Mouse (Mus musculus): Measurements from ENCODE around the gene Gltpd2. TPM values are rescaled to one million over a fixed set of nuclear protein-coding genes. Genes with fewer than 3 reads are reported as not detected.

Gene Gltpd2
- polyA plus RNA-seq, 1 experiment from 2014 or later = 0.27 TPM

DNA sequence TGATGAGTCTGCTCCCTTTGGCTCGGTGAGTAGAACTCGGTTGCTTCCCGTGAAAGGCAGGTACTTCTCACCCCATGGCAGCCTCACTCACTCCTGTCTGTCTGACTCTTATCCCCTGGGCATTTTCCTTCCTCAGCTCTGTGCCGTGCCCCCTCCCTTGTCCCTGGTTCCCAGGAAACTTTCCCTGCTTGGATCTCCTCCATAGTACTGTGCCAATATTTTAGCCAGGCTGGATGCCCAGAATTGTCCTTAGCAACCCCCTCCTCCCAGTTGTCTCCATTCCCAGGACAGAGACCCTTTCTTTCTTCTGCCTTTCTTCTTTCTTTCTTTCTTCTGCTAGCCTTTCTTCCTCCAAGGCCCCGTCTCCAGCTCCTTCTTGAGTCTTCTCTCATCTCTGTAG is 22.4 kb downstream of the Gltpd2 start:
- H3K4me3 ChIP-seq (ENCODE audit: low read depth, low read length) = no peak overlapping the region
- 0 out of 2 replicates have a peak overlapping the region, but pooled peaks have one; percentile 70 for H3K4me2 ChIP-seq (ENCODE audit: low read depth, low read length)
- H3K27me3 ChIP-seq (ENCODE audit: control insufficient read depth, insufficient read depth, low read length) = peaks cover 6% of the 10 kb centered on the region; the same call in 1 of the 2 replicates
- H3K9me3 ChIP-seq (ENCODE audit: control insufficient read depth, low read length) = no peaks in the 10 kb centered on the region
- H3K9ac ChIP-seq (replicated peaks; ENCODE audit: low read depth, low read length) = no peak overlapping the region
- H3K4me1 ChIP-seq (ENCODE audit: control insufficient read depth, insufficient read depth, low read length) = no peaks in the 10 kb centered on the region
- H3K27ac ChIP-seq (ENCODE audit: low read depth, low read length) = no peak overlapping the region
- ATAC-seq (ENCODE audit: low read depth) = no peak
- H3K36me3 ChIP-seq (ENCODE audit: control insufficient read depth, insufficient read depth, low read length) = no peaks in the 10 kb centered on the region
- 67% methylated on average over 5 of the region's 5 CpGs for WGBS

DNA sequence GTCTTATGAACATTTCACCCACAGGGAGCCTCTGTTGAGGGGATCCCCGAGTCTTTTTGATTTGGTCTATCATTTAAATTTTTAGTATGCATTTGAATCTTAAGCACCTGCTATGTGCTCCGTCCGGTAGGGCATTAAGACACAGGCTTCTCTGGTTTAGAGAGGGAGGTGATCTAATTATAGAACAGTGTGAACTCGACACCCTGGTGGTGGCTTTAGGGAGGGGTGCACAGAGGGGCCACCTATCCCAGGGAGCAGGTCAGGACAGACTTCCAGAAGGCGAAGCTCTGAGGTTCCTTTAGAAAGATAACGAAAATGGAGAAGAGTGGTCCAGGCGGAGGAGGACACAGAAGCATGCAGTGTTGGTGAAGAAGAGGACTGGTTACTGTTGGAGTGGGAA is 25.5 kb downstream of the Gltpd2 start:
- Histone ChIP-seq H3K27me3 (ENCODE audit: control insufficient read depth, insufficient read depth, low read length) (peaks cover 6% of the 10 kb centered on the region; the same call in 1 of the 2 replicates), H3K9ac (replicated peaks; ENCODE audit: low read depth, low read length) (no peak overlapping the region), H3K4me3 (ENCODE audit: low read depth, low read length) (no peak overlapping the region), H3K4me1 (ENCODE audit: control insufficient read depth, insufficient read depth, low read length) (no peaks in the 10 kb centered on the region), H3K4me2 (ENCODE audit: low read depth, low read length) (no peak overlapping the region), H3K36me3 (ENCODE audit: control insufficient read depth, insufficient read depth, low read length) (no peaks in the 10 kb centered on the region), H3K27ac (ENCODE audit: low read depth, low read length) (no peak overlapping the region), H3K9me3 (ENCODE audit: control insufficient read depth, low read length) (no peaks in the 10 kb centered on the region)
- whole genome bisulfite sequencing = 81% methylated on average over 7 of the region's 7 CpGs
- no peak for ATAC-seq (ENCODE audit: low read depth)

- no peaks in the 10 kb centered on the region for H3K36me3 ChIP-seq (ENCODE audit: control insufficient read depth, insufficient read depth, low read length)
- no peaks in the 10 kb centered on the region for H3K4me1 ChIP-seq (ENCODE audit: control insufficient read depth, insufficient read depth, low read length)
- no peak for ATAC-seq (ENCODE audit: low read depth)
- no peak overlapping the region for H3K27ac ChIP-seq (ENCODE audit: low read depth, low read length)
- H3K27me3 ChIP-seq (ENCODE audit: control insufficient read depth, insufficient read depth, low read length) = no peaks in the 10 kb centered on the region
- 90% methylated on average over 8 of the region's 8 CpGs for WGBS
- H3K4me2 ChIP-seq (ENCODE audit: low read depth, low read length) = no peak overlapping the region
- H3K9ac ChIP-seq (replicated peaks; ENCODE audit: low read depth, low read length) = no peak overlapping the region
- no peak overlapping the region for H3K4me3 ChIP-seq (ENCODE audit: low read depth, low read length)
- no peaks in the 10 kb centered on the region for H3K9me3 ChIP-seq (ENCODE audit: control insufficient read depth, low read length)
These were observed 32.5 kb downstream of the Gltpd2 start for GRCm38 (mm10) chr11:70551526-70551925.

- Histone ChIP-seq H3K9ac (replicated peaks; ENCODE audit: low read depth, low read length) (no peak overlapping the region), H3K4me3 (ENCODE audit: low read depth, low read length) (no peak overlapping the region), H3K27ac (ENCODE audit: low read depth, low read length) (no peak overlapping the region), H3K4me1 (ENCODE audit: control insufficient read depth, insufficient read depth, low read length) (no peaks in the 10 kb centered on the region), H3K4me2 (ENCODE audit: low read depth, low read length) (no peak overlapping the region), H3K27me3 (ENCODE audit: control insufficient read depth, insufficient read depth, low read length) (no peaks in the 10 kb centered on the region), H3K36me3 (ENCODE audit: control insufficient read depth, insufficient read depth, low read length) (no peaks in the 10 kb centered on the region), H3K9me3 (ENCODE audit: control insufficient read depth, low read length) (no peaks in the 10 kb centered on the region)
- WGBS = 17% methylated on average over 7 of the region's 7 CpGs
- ATAC-seq (ENCODE audit: low read depth) = no peak
These were observed 34.9 kb downstream of the Gltpd2 start for GRCm38 (mm10) chr11:70553940-70554339.

GRCm38 (mm10) chr11:70557545-70557944 is 38.5 kb downstream of the Gltpd2 start:
- WGBS = 84% methylated on average over 9 of the region's 9 CpGs
- H3K27ac ChIP-seq (ENCODE audit: low read depth, low read length) = no peak overlapping the region
- no peaks in the 10 kb centered on the region for H3K27me3 ChIP-seq (ENCODE audit: control insufficient read depth, insufficient read depth, low read length)
- no peak overlapping the region for H3K4me3 ChIP-seq (ENCODE audit: low read depth, low read length)
- no peak overlapping the region for H3K9ac ChIP-seq (replicated peaks; ENCODE audit: low read depth, low read length)
- no peaks in the 10 kb centered on the region for H3K36me3 ChIP-seq (ENCODE audit: control insufficient read depth, insufficient read depth, low read length)
- no peak for ATAC-seq (ENCODE audit: low read depth)
- no peaks in the 10 kb centered on the region for H3K9me3 ChIP-seq (ENCODE audit: control insufficient read depth, low read length)
- peaks cover 6% of the 10 kb centered on the region; the same call in 1 of the 2 replicates for H3K4me1 ChIP-seq (ENCODE audit: control insufficient read depth, insufficient read depth, low read length)
- H3K4me2 ChIP-seq (ENCODE audit: low read depth, low read length) = no peak overlapping the region

DNA sequence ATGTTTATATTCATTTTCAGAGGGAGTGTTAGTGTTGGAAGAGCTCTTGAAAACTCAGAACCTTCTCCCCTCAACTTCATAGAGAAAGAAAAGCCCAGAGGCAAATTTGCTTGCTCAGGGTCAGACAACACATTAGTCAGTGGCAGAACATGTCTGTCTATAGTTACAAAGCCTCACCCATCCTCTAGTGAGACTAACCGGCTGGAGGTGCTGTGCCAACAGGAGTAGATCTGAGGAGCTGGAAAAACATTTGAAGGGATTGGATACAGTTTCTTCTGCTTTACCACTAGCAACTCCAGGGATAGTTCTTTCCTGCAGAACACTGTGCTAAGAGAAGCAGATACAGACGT is 42.9 kb downstream of the Gltpd2 start:
- no peaks in the 10 kb centered on the region for H3K36me3 ChIP-seq (ENCODE audit: control insufficient read depth, insufficient read depth, low read length)
- 2% methylated on average over 2 of the region's 2 CpGs for WGBS
- H3K9ac ChIP-seq (replicated peaks; ENCODE audit: low read depth, low read length) = peak overlapping the region; percentile 90
- peak overlapping the region; percentile 79 for H3K27ac ChIP-seq (ENCODE audit: low read depth, low read length)
- H3K27me3 ChIP-seq (ENCODE audit: control insufficient read depth, insufficient read depth, low read length) = no peaks in the 10 kb centered on the region
- H3K4me3 ChIP-seq (ENCODE audit: low read depth, low read length) = peak overlapping the region; percentile 92
- peaks cover 29% of the 10 kb centered on the region for H3K4me1 ChIP-seq (ENCODE audit: control insufficient read depth, insufficient read depth, low read length)
- peak; percentile 5; the same call in 1 of the 2 replicates for ATAC-seq (ENCODE audit: low read depth)
- H3K9me3 ChIP-seq (ENCODE audit: control insufficient read depth, low read length) = no peaks in the 10 kb centered on the region
- H3K4me2 ChIP-seq (ENCODE audit: low read depth, low read length) = peak overlapping the region; percentile 90

- H3K27ac ChIP-seq (ENCODE audit: low read depth, low read length) = peak within 1 kb of the TSS; percentile 79
- peak within 1 kb of the TSS; percentile 90 for H3K4me2 ChIP-seq (ENCODE audit: low read depth, low read length)
- under 1% methylated on average over 42 of the region's 57 CpGs for WGBS
- H3K27me3 ChIP-seq (ENCODE audit: control insufficient read depth, insufficient read depth, low read length) = no peaks in the 10 kb centered on the region
- ATAC-seq (ENCODE audit: low read depth) = peak; percentile 92
- peak within 1 kb of the TSS; percentile 90 for H3K9ac ChIP-seq (replicated peaks; ENCODE audit: low read depth, low read length)
- H3K9me3 ChIP-seq (ENCODE audit: control insufficient read depth, low read length) = no peaks in the 10 kb centered on the region
- peaks cover 31% of the 10 kb centered on the region for H3K4me1 ChIP-seq (ENCODE audit: control insufficient read depth, insufficient read depth, low read length)
- no peaks in the 10 kb centered on the region for H3K36me3 ChIP-seq (ENCODE audit: control insufficient read depth, insufficient read depth, low read length)
- H3K4me3 ChIP-seq (ENCODE audit: low read depth, low read length) = peak within 1 kb of the TSS; percentile 92
These were observed 43.4 kb downstream of the Gltpd2 start, which contains the start of gene Mink1 for GRCm38 (mm10) chr11:70562287-70562994. TSS of gene Mink1 (plus strand) at chr11:70562881.

DNA sequence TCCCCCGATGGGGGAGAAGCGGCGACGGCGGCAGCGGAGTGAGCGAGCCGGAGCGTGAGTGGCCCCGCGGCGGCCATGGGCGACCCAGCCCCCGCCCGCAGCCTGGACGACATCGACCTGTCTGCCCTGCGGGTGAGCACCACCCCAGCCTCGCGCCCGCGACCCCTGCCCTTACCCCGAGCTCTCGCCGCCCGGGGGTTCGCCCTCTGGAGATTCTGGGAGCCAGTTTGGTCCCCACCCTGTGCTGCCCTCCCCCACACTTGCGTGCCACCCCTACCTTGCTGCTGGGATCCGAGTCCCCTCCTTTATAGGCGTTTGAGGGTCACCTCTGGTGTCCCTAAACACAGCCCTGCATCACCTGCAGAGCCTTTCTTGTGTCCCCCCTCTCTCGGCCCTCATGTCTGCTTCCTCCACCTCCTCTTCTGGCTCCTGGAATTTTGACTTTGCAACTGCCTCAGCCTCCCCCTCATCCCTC is 44.0 kb downstream of the Gltpd2 start:
- Histone ChIP-seq H3K27me3 (ENCODE audit: control insufficient read depth, insufficient read depth, low read length) (no peaks in the 10 kb centered on the region), H3K4me1 (ENCODE audit: control insufficient read depth, insufficient read depth, low read length) (peaks cover 31% of the 10 kb centered on the region), H3K9me3 (ENCODE audit: control insufficient read depth, low read length) (no peaks in the 10 kb centered on the region), H3K9ac (replicated peaks; ENCODE audit: low read depth, low read length) (peak overlapping the region; percentile 90), H3K4me3 (ENCODE audit: low read depth, low read length) (peak overlapping the region; percentile 92), H3K36me3 (ENCODE audit: control insufficient read depth, insufficient read depth, low read length) (no peaks in the 10 kb centered on the region), H3K4me2 (ENCODE audit: low read depth, low read length) (peak overlapping the region; percentile 90), H3K27ac (ENCODE audit: low read depth, low read length) (peak overlapping the region; percentile 79)
- peak; percentile 41; the same call in 1 of the 2 replicates for ATAC-seq (ENCODE audit: low read depth)
- WGBS = under 1% methylated on average over 28 of the region's 31 CpGs

DNA sequence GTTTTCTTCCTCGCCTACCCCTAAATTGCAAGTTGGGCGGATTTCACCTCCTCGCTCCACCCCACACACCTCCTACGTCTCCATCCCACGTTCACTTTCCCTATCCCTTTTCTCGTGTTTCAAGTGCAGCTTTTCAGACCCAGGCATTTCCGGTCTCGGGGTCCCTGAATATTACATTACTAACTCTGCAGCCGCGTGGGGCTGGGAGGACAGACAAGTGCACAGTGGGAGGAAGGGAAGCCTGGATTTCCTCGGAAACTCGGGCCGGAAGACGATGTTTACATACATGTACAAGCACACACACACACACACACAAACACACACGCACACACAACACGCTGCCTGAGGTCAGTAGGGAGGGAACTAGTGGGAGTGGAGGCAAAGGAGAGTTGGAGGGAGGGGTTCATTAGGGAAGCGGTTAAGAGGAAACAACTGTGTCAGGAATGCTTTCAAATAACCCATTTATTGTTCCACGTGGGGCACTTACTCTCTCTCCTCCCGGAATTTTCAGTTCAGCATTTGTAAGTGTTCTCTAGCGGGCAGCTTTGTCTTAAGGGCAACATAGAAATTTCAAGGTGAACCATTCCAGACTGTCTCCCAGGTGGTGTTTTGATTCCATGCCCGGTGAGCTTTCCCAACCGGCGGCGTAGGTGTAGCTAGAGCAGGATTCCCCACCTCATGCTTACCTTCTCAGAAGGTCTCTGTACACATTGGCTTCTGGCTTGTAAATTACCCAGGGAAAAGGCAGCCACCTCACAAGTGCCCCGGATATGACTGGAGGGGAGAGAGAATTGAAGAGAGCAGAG is 44.7 kb downstream of the Gltpd2 start:
- Histone ChIP-seq H3K4me2 (ENCODE audit: low read depth, low read length) (peak overlapping the region; percentile 90), H3K4me3 (ENCODE audit: low read depth, low read length) (peak overlapping the region; percentile 92), H3K4me1 (ENCODE audit: control insufficient read depth, insufficient read depth, low read length) (peaks cover 31% of the 10 kb centered on the region), H3K27me3 (ENCODE audit: control insufficient read depth, insufficient read depth, low read length) (no peaks in the 10 kb centered on the region), H3K9ac (replicated peaks; ENCODE audit: low read depth, low read length) (peak overlapping the region; percentile 90), H3K27ac (ENCODE audit: low read depth, low read length) (peak overlapping the region; percentile 79), H3K9me3 (ENCODE audit: control insufficient read depth, low read length) (no peaks in the 10 kb centered on the region), H3K36me3 (ENCODE audit: control insufficient read depth, insufficient read depth, low read length) (no peaks in the 10 kb centered on the region)
- peak; percentile 7; the same call in 1 of the 2 replicates for ATAC-seq (ENCODE audit: low read depth)
- under 1% methylated on average over 25 of the region's 25 CpGs for WGBS
